Mouse (Mus musculus): Measurements from ENCODE around the gene Bmx.

The Bmx gene

GRCm38 (mm10) chrX:164258057-164258456 is at the start of gene Bmx:
Gene Bmx, minus strand, starts transcription at chrX:164258193.
- DNase-seq (ENCODE audit: low read depth, low spot score) = no peak

GRCm38 (mm10) chrX:164306250-164306649 is 48.3 kb upstream of the Bmx start:
- no peak for DNase-seq (ENCODE audit: low read depth, low spot score)

GRCm38 (mm10) chrX:164291147-164291546 is 33.2 kb upstream of the Bmx start:
- no peak for DNase-seq (ENCODE audit: low read depth, low spot score)

GRCm38 (mm10) chrX:164287077-164287476 is 29.1 kb upstream of the Bmx start:
- peak; percentile 35 for DNase-seq (ENCODE audit: low read depth, low spot score)

GRCm38 (mm10) chrX:164283808-164284207 is 25.8 kb upstream of the Bmx start:
- no peak for DNase-seq (ENCODE audit: low read depth, low spot score)

- DNase-seq (ENCODE audit: low read depth, low spot score) = no peak
These were observed 23.1 kb upstream of the Bmx start for GRCm38 (mm10) chrX:164280918-164281647.

- DNase-seq (ENCODE audit: low read depth, low spot score) = no peak
These were observed 17.5 kb upstream of the Bmx start for GRCm38 (mm10) chrX:164275536-164275935.

- no peak for DNase-seq (ENCODE audit: low read depth, low spot score)
These were observed 12.6 kb upstream of the Bmx start for GRCm38 (mm10) chrX:164270603-164271002.

- DNase-seq (ENCODE audit: low read depth, low spot score) = peak; percentile 89
These were observed 11.3 kb upstream of the Bmx start, which contains the start of gene Pir for GRCm38 (mm10) chrX:164269285-164269761. Gene Pir, plus strand, starts transcription at chrX:164269371.

GRCm38 (mm10) chrX:164264861-164265260 is 6.9 kb upstream of the Bmx start:
- no peak for DNase-seq (ENCODE audit: low read depth, low spot score)

- DNase-seq (ENCODE audit: low read depth, low spot score) = peak; percentile 47
These were observed 4.3 kb upstream of the Bmx start for GRCm38 (mm10) chrX:164262286-164262685.

- no peak for DNase-seq (ENCODE audit: low read depth, low spot score)
These were observed 669 bp upstream of the Bmx start for GRCm38 (mm10) chrX:164258662-164259061.

- DNase-seq (ENCODE audit: low read depth, low spot score) = no peak
These were observed 1.5 kb downstream of the Bmx start for GRCm38 (mm10) chrX:164256527-164256926.

GRCm38 (mm10) chrX:164246722-164247121 is 11.3 kb downstream of the Bmx start:
- no peak for DNase-seq (ENCODE audit: low read depth, low spot score)

- DNase-seq (ENCODE audit: low read depth, low spot score) = peak; percentile 13
These were observed 12.3 kb downstream of the Bmx start for GRCm38 (mm10) chrX:164245714-164246113.

GRCm38 (mm10) chrX:164233380-164233779 is 24.6 kb downstream of the Bmx start:
- DNase-seq (ENCODE audit: low read depth, low spot score) = no peak

GRCm38 (mm10) chrX:164221989-164222388 is 36.0 kb downstream of the Bmx start:
- peak; percentile 22 for DNase-seq (ENCODE audit: low read depth, low spot score)

- DNase-seq (ENCODE audit: low read depth, low spot score) = no peak
These were observed 57.4 kb downstream of the Bmx start for GRCm38 (mm10) chrX:164200547-164200946.

GRCm38 (mm10) chrX:164197679-164198078 is 60.3 kb downstream of the Bmx start:
- DNase-seq (ENCODE audit: low read depth, low spot score) = no peak

- no peak for DNase-seq (ENCODE audit: low read depth, low spot score)
These were observed 68.1 kb downstream of the Bmx start for GRCm38 (mm10) chrX:164189880-164190279.

GRCm38 (mm10) chrX:164183844-164184243 is 74.1 kb downstream of the Bmx start:
- peak; percentile 62 for DNase-seq (ENCODE audit: low read depth, low spot score)

- peak; percentile 9 for DNase-seq (ENCODE audit: low read depth, low spot score)
These were observed 78.2 kb downstream of the Bmx start for GRCm38 (mm10) chrX:164179746-164180145.

- DNase-seq (ENCODE audit: low read depth, low spot score) = no peak
These were observed 79.1 kb downstream of the Bmx start for GRCm38 (mm10) chrX:164178856-164179255.
